Mouse (Mus musculus) liver, postnatal 0 days (tissue): Measurements from ENCODE around the gene Col4a2.

ENCODE experiments used
- CTCF ChIP-seq: sonication (generic); IDR thresholded peaks from 2 replicates; pipeline ENCODE4 v1.5.1; 2016; ENCODE audit warnings: antibody characterized with exemption, low read depth
- EP300 ChIP-seq: IDR thresholded peaks from 2 replicates; pipeline ENCODE4 v1.6.1; 2016; ENCODE audit warnings: antibody characterized with exemption, low read depth, mild to moderate bottlenecking

DNA sequence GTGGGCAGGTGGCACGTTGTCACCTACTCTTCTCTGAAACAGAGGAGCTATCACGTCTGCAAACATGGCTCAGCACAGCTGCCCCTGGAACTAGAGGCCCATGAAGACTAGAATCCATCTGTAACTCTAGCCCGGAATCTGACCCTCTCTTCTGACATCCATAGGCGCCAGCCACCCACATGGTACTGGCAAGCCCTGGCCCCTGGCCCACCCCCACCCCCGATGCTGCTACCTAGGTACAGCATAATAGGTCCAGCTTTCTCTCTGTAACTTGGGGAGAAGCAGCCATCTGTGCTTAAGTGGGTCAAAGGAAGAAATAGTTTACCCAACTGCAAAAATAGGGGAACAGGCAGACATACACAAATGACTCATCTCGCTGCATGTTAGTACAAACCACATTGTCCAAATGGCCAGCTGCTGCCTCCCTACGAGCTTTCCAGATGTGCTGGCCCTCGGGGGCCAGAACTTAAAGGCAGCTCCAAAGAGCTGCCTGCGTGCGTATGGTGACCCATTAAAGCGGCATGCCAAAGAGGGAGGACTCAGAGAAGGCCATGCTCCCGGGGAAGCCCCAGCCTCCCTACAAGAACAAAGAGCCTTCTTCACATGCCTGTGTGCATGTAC, 99.0 kb downstream of the Col4a2 start:
- TF ChIP-seq CTCF (no peak), EP300 (no peak)
